Mouse (Mus musculus) neural tube, embryonic 14.5 days (tissue): ENCODE results near the gene P2rx3. TPM values are rescaled to one million over a fixed set of nuclear protein-coding genes. Genes with fewer than 3 reads are reported as not detected.

ENCODE experiments used
- ATAC-seq: fragments of 200-750 bp; cut with Nextera tagmentation; 2 replicates; pipeline ENCODE4 v1.8.0; 2017; ENCODE audit warnings: low read depth, mild to moderate bottlenecking, moderate TSS enrichment, moderate library complexity
- H3K27ac ChIP-seq: fragments of 300-500 bp; sonication (generic); 2 replicates; pipeline ENCODE4 v1.5.1; 2014; ENCODE audit warnings: low read depth, mild to moderate bottlenecking, control low read depth, low read length, moderate library complexity, mixed read lengths
- H3K27me3 ChIP-seq: fragments of 300-500 bp; sonication (generic); 2 replicates; pipeline ENCODE4 v1.6.1; 2014; ENCODE audit warnings: low read length; ENCODE audit not compliant: control insufficient read depth, insufficient read depth
- H3K36me3 ChIP-seq: fragments of 300-500 bp; sonication (generic); 2 replicates; pipeline ENCODE4 v1.6.1; 2014; ENCODE audit warnings: low read length, mixed read lengths; ENCODE audit not compliant: control insufficient read depth, insufficient read depth
- H3K4me1 ChIP-seq: fragments of 300-500 bp; sonication (generic); 2 replicates; pipeline ENCODE4 v1.6.1; 2014; ENCODE audit warnings: low read length; ENCODE audit not compliant: control insufficient read depth, insufficient read depth
- H3K4me2 ChIP-seq: fragments of 300-500 bp; sonication (generic); 2 replicates; pipeline ENCODE4 v1.6.1; 2014; ENCODE audit warnings: mild to moderate bottlenecking, low read depth, low read length, control low read depth
- H3K4me3 ChIP-seq: fragments of 300-500 bp; sonication (generic); 2 replicates; pipeline ENCODE4 v1.5.1; 2014; ENCODE audit warnings: low read depth, low read length, control low read depth, mixed read lengths
- H3K9ac ChIP-seq: fragments of 300-500 bp; sonication (generic); replicated peaks from 2 replicates; pipeline ENCODE4 v1.6.1; 2014; ENCODE audit warnings: low read depth, mild to moderate bottlenecking, control low read depth, low read length, mixed read lengths
- H3K9me3 ChIP-seq: fragments of 300-500 bp; sonication (generic); 2 replicates; pipeline ENCODE4 v1.6.1; 2016; ENCODE audit warnings: low read length; ENCODE audit not compliant: control insufficient read depth
- WGBS: fragments of 180-500 bp; shearing (Covaris S2); extraction: QIAGEN DNeasy Blood & Tissue Kit; methylation state at CpG from one replicate; pipeline ENCODE4 v1.1.7; 2014; 5-methylcytosine and 5-hydroxymethylcytosine counted together
- polyA plus RNA-seq: library from polyadenylated mRNA; unstranded; fragments of >200 nt; fragmentation: Nextera tagmentation; extraction: Ambion mirVana; gene quantifications from 2 replicates; pipeline ENCODE4 v1.2.1, GENCODE M21; 2014

Gene P2rx3
- polyA plus RNA-seq, 1 experiment from 2014 or later: 0.94 TPM

GRCm38 (mm10) chr2:85061107-85061541 is 23.9 kb upstream of the P2rx3 start:
- H3K9me3 ChIP-seq: no peaks in the 10 kb centered on the region
- no peak overlapping the region for H3K9ac ChIP-seq
- H3K4me1 ChIP-seq: peaks cover 5% of the 10 kb centered on the region
- H3K4me3 ChIP-seq: no peak overlapping the region
- ATAC-seq: peak; percentile 36; the same call in 1 of the 2 replicates
- H3K36me3 ChIP-seq: peaks cover 41% of the 10 kb centered on the region
- no peaks in the 10 kb centered on the region for H3K27me3 ChIP-seq
- WGBS: 32% methylated on average over 10 of the region's 10 CpGs
- H3K4me2 ChIP-seq: 0 out of 2 replicates have a peak overlapping the region, but pooled peaks have one; percentile 14
- H3K27ac ChIP-seq: no peak overlapping the region

GRCm38 (mm10) chr2:85060591-85061060 is 23.4 kb upstream of the P2rx3 start:
- H3K27ac ChIP-seq: no peak overlapping the region
- no peak overlapping the region for H3K4me3 ChIP-seq
- no peaks in the 10 kb centered on the region for H3K27me3 ChIP-seq
- ATAC-seq: peak; percentile 39
- peaks cover 45% of the 10 kb centered on the region for H3K36me3 ChIP-seq
- H3K9me3 ChIP-seq: no peaks in the 10 kb centered on the region
- no peak overlapping the region for H3K9ac ChIP-seq
- H3K4me1 ChIP-seq: peaks cover 5% of the 10 kb centered on the region
- H3K4me2 ChIP-seq: 0 out of 2 replicates have a peak overlapping the region, but pooled peaks have one; percentile 14
- 17% methylated on average over 11 of the region's 11 CpGs for WGBS

GRCm38 (mm10) chr2:85059677-85060076 is 22.4 kb upstream of the P2rx3 start:
- H3K4me1 ChIP-seq: peaks cover 5% of the 10 kb centered on the region
- no peak overlapping the region for H3K4me3 ChIP-seq
- no peak overlapping the region for H3K4me2 ChIP-seq
- no peak overlapping the region for H3K27ac ChIP-seq
- H3K9ac ChIP-seq: no peak overlapping the region
- no peaks in the 10 kb centered on the region for H3K9me3 ChIP-seq
- H3K27me3 ChIP-seq: no peaks in the 10 kb centered on the region
- peaks cover 52% of the 10 kb centered on the region for H3K36me3 ChIP-seq
- no peak for ATAC-seq
- WGBS: 91% methylated on average over 6 of the region's 6 CpGs

DNA sequence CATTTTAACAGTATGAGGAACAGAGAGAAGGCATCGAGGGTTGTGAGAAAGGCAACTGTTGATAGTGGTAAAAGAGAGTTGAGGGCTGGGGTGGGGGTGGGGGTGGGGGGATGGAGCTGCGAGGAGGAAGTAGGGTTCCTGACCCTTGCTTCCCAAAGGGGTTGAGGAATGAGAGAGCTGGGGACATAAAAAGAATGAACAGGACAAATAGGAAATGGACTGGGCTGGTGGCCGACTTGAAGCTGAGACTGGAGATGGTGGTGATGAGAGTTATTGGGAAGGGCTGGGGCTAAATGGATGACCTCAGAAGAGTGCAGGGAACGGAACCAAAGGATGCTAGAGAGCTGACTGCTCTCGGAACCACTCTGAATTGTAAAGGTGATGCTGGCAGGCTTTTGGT is 19.4 kb upstream of the P2rx3 start:
- Histone ChIP-seq H3K9ac (no peak overlapping the region), H3K9me3 (no peaks in the 10 kb centered on the region), H3K27ac (no peak overlapping the region), H3K4me3 (no peak overlapping the region), H3K27me3 (no peaks in the 10 kb centered on the region), H3K36me3 (peaks cover 39% of the 10 kb centered on the region), H3K4me1 (peaks cover 5% of the 10 kb centered on the region), H3K4me2 (no peak overlapping the region)
- ATAC-seq: no peak
- 86% methylated on average over 5 of the region's 5 CpGs for WGBS

DNA sequence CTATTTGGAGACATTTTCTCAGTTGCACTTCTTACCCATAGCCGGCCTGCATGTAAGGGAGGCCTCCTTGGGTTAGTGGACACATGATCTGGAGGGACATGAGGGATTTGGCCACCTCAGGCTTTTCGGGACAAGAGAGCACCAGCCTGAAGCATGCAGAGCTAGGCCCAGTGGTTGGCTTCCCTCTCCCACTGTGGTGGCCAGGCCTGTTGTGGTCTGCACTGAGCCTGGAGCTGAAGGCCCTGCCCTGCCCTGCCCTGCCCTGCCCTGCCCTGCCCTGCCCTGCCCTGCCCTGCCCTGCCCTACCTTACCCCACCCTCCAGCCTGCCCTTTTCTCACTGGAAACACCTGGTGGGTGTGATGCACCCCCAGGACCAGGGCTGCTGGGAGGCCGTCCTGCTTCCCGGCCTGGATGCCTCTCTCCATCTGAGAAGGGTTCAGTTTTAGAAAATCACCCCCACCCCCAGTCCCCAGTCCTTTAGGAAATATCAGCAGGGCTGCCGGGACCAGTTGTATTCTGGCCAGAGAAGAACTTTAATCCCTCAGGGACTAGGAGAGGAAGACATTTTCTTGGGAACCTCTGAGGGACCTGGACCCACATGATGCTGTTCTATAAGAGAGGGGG is 16.0 kb upstream of the P2rx3 start:
- H3K36me3 ChIP-seq: peaks cover 28% of the 10 kb centered on the region
- H3K4me3 ChIP-seq: no peak overlapping the region
- no peak for ATAC-seq

DNA sequence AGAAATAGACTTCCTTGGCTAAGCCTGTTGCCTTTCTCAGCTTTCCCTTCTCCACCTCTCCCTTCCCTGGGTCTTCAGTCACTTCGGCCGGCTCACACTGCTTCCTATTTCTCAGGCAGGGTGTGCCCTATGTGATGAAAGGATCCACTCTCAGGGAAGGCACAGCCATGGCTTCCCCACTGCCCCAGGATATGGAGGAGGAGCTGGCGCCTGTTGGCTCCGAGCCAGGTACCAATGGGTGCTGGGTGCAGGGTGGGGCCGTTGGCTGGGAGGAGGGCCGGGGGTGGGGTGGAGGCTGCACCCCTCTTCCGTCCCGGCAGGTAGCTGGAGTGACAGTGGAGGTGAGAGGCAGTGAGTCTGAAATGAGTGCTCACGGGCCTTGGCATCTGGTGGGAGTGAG is 13.5 kb upstream of the P2rx3 start:
- Histone ChIP-seq H3K4me3 (peak overlapping the region; percentile 12; the same call in 1 of the 2 replicates), H3K9ac (peak overlapping the region; percentile 17; the same call in 1 of the 2 replicates), H3K4me2 (peak overlapping the region; percentile 73), H3K9me3 (no peaks in the 10 kb centered on the region), H3K36me3 (peaks cover 34% of the 10 kb centered on the region), H3K27ac (no peak overlapping the region), H3K27me3 (no peaks in the 10 kb centered on the region), H3K4me1 (peaks cover 31% of the 10 kb centered on the region)
- 52% methylated on average over 9 of the region's 9 CpGs for WGBS
- ATAC-seq: no peak

More for the DNA sequence above, 16.0 kb upstream of the P2rx3 start:
- no peaks in the 10 kb centered on the region for H3K9me3 ChIP-seq
- peaks cover 26% of the 10 kb centered on the region for H3K4me1 ChIP-seq
- no peak overlapping the region for H3K9ac ChIP-seq
- no peak overlapping the region for H3K4me2 ChIP-seq
- H3K27me3 ChIP-seq: no peaks in the 10 kb centered on the region
- no peak overlapping the region for H3K27ac ChIP-seq
- WGBS: 91% methylated on average over 5 of the region's 5 CpGs

DNA sequence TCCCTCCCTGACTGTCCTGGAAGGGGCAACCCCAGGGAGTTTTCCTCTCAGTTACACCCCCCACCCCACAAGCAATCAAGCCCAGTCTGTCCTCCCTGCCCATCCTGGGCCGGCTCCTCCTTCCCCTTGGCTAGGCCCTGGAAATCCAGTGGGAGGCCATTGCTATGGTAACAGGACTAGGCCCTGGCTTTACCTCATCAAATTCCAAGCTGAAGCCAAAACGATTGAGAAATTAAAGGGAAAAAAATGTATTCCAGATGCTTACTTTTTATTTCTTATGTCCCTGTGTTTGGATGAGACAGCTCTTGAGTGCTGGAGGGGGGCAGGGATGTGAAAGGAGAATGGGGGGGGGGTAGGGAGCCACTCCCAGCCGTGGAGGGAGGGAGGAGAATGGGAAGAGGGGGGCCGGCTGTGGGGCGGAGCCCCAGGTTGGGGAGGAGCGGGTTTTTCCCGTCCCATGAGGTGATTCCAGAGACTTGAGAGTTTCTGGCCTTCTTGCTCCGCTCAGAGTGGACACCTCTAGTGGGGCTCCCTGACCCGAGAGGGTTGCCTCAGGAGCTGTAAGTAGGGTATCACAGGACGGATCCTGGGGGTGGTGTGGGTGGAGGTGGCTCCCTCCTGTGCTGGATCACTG is 12.9 kb upstream of the P2rx3 start:
- H3K36me3 ChIP-seq: peaks cover 33% of the 10 kb centered on the region
- H3K27me3 ChIP-seq: no peaks in the 10 kb centered on the region
- peaks cover 31% of the 10 kb centered on the region for H3K4me1 ChIP-seq
- peak overlapping the region; percentile 17; the same call in 1 of the 2 replicates for H3K9ac ChIP-seq
- ATAC-seq: peak; percentile 12; the same call in 1 of the 2 replicates
- H3K4me2 ChIP-seq: peak overlapping the region; percentile 73
- no peak overlapping the region for H3K27ac ChIP-seq
- no peaks in the 10 kb centered on the region for H3K9me3 ChIP-seq
- peak overlapping the region; percentile 12; the same call in 1 of the 2 replicates for H3K4me3 ChIP-seq
- 6% methylated on average over 10 of the region's 10 CpGs for WGBS

- H3K27me3 ChIP-seq: no peaks in the 10 kb centered on the region
- H3K9me3 ChIP-seq: no peaks in the 10 kb centered on the region
- H3K9ac ChIP-seq: peak overlapping the region; percentile 68; the same call in 1 of the 2 replicates
- peak overlapping the region; percentile 55; the same call in 1 of the 2 replicates for H3K4me3 ChIP-seq
- ATAC-seq: no peak
- H3K36me3 ChIP-seq: peaks cover 31% of the 10 kb centered on the region
- WGBS: 76% methylated on average over 4 of the region's 4 CpGs
- H3K27ac ChIP-seq: no peak overlapping the region
- H3K4me2 ChIP-seq: peak overlapping the region; percentile 73
- peaks cover 31% of the 10 kb centered on the region for H3K4me1 ChIP-seq
Measured at GRCm38 (mm10) chr2:85049277-85049676, 12.0 kb upstream of the P2rx3 start.
